Mouse (Mus musculus): ENCODE measurements around the gene Nfya. TPM values are rescaled to one million over a fixed set of nuclear protein-coding genes. Genes with fewer than 3 reads are reported as not detected.

The Nfya gene
- polyA plus RNA-seq, 1 experiment from 2014 or later = 3.5 TPM

DNA sequence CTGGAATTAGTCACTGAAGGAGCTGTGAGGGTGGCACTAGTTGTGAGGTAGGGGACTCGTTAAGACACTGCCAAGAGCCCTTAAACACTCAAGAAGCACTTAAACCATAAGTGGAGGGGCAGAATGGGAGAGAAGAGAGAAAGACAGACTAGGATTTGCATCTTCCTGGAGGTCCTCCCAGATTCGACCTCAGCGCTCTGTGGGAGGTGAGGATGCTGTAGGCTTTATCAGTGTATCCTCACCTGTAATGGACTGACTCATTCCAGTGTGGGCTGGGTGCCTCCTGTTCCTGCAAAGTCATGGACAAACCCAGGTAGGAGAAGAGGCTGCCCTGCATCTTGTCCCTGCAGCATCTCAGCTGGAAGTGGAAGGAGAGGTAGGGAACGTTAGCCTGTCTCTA is 62.9 kb downstream of the Nfya start:
- H3K27ac ChIP-seq (replicated peaks) = no peak overlapping the region
- H3K27me3 ChIP-seq (ENCODE audit: control insufficient read depth, insufficient read depth, low read length) = no peaks in the 10 kb centered on the region
- no peak for ATAC-seq (ENCODE audit: low FRiP score, low TSS enrichment)
- no peak for DNase-seq (ENCODE audit: low spot score)
- no peak overlapping the region for H3K4me3 ChIP-seq (ENCODE audit: low read depth, low read length)
- WGBS = 64% methylated on average over 4 of the region's 4 CpGs
- no peak overlapping the region for H3K9ac ChIP-seq (ENCODE audit: low read length)
- no peaks in the 10 kb centered on the region for H3K4me1 ChIP-seq (replicated peaks; ENCODE audit: control insufficient read depth, insufficient read depth)
- H3K4me2 ChIP-seq (replicated peaks; ENCODE audit: low read depth) = no peak overlapping the region
- H3K36me3 ChIP-seq (ENCODE audit: control insufficient read depth, insufficient read depth, low read length) = no peaks in the 10 kb centered on the region
- H3K9me3 ChIP-seq (ENCODE audit: control insufficient read depth, low read length) = no peaks in the 10 kb centered on the region
- TF ChIP-seq EP300 (optimal IDR thresholded peaks at IDR 0.05) = no peak

DNA sequence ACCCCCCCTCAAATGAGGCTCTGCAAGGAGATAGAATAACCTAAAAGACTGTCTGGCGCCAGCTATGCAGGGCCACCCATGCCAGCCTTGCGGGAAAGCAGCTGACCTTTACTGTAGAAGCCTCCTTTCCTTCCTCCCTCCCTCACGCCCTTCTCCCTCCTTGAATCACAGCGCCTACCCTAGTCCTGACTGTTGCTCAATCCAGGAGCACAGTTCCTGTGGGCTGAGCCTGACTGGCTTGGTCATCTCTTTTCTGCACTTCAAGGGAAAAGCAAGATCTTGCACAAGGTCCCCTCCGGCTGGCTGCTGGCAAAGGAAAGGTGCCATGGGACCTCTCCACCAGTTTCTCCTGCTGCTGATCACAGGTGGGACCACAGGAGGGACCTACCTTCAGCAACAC is 63.5 kb downstream of the Nfya start, which contains the start of gene Trem2:
Gene Trem2, plus strand, starts transcription at position 171 of the 400 bp plus-strand sequence.
- no peak within 1 kb of the TSS for H3K4me3 ChIP-seq (ENCODE audit: low read depth, low read length)
- no peaks in the 10 kb centered on the region for H3K9me3 ChIP-seq (ENCODE audit: control insufficient read depth, low read length)
- H3K27ac ChIP-seq (replicated peaks) = no peak within 1 kb of the TSS
- no peaks in the 10 kb centered on the region for H3K36me3 ChIP-seq (ENCODE audit: control insufficient read depth, insufficient read depth, low read length)
- H3K4me2 ChIP-seq (replicated peaks; ENCODE audit: low read depth) = no peak within 1 kb of the TSS
- no peaks in the 10 kb centered on the region for H3K27me3 ChIP-seq (ENCODE audit: control insufficient read depth, insufficient read depth, low read length)
- WGBS = 70% methylated on average over 5 of the region's 5 CpGs
- no peak for ATAC-seq (ENCODE audit: low FRiP score, low TSS enrichment)
- DNase-seq (ENCODE audit: low spot score) = no peak
- no peaks in the 10 kb centered on the region for H3K4me1 ChIP-seq (replicated peaks; ENCODE audit: control insufficient read depth, insufficient read depth)
- no peak for TF ChIP-seq EP300 (optimal IDR thresholded peaks at IDR 0.05)
- TF ChIP-seq CTCF (IDR thresholded peaks at IDR 0.05; ENCODE audit: low read depth) = no peak
- no peak within 1 kb of the TSS for H3K9ac ChIP-seq (ENCODE audit: low read length)

DNA sequence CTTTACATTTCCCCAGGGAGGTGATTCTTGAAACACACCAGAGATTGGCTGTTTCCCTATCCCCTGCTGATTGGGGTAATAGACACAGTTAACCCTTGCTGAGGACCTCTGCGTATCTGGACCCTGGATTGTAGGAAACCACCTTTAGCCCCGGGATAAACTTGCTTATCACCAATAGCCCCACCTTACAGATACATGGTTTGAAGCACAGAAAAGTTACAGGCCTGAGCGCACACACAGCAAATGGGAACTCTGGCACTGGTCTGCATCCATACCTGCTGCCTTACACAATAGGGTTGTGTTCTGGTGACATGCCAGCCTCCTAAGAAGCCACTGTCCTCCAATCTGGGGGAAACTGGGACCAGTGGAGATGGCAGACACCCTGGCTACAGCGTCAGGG is 63.9 kb downstream of the Nfya start:
- Histone ChIP-seq H3K27me3 (ENCODE audit: control insufficient read depth, insufficient read depth, low read length) (no peaks in the 10 kb centered on the region), H3K4me3 (ENCODE audit: low read depth, low read length) (no peak overlapping the region), H3K9me3 (ENCODE audit: control insufficient read depth, low read length) (no peaks in the 10 kb centered on the region), H3K9ac (ENCODE audit: low read length) (no peak overlapping the region), H3K4me2 (replicated peaks; ENCODE audit: low read depth) (no peak overlapping the region), H3K27ac (replicated peaks) (no peak overlapping the region), H3K36me3 (ENCODE audit: control insufficient read depth, insufficient read depth, low read length) (no peaks in the 10 kb centered on the region), H3K4me1 (replicated peaks; ENCODE audit: control insufficient read depth, insufficient read depth) (no peaks in the 10 kb centered on the region)
- TF ChIP-seq EP300 (optimal IDR thresholded peaks at IDR 0.05) (no peak), CTCF (IDR thresholded peaks at IDR 0.05; ENCODE audit: low read depth) (no peak)
- ATAC-seq (ENCODE audit: low FRiP score, low TSS enrichment) (no peak), DNase-seq (ENCODE audit: low spot score) (no peak)
- WGBS = 75% methylated on average over 4 of the region's 4 CpGs

DNA sequence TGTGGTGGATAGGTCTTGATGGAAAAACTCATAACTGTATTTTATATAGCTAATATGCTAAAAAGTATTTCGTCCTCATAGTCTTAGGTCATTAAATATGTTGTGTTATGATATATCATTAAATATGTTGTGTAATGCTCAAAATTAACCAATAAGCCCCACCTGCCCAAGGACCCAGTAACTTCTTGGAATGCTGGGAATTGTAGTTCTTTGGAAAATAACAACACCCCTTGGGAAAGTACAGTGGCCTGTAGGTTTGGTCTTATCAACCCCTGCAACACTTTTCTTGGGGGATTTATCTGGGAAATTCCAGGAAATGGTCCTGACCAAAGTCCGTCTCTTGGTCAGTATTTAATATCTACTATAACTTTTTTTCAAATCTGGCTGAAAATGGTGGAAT is 66.6 kb downstream of the Nfya start:
- H3K4me1 ChIP-seq (replicated peaks; ENCODE audit: control insufficient read depth, insufficient read depth) = no peaks in the 10 kb centered on the region
- TF ChIP-seq CTCF (IDR thresholded peaks at IDR 0.05; ENCODE audit: low read depth) (no peak), EP300 (optimal IDR thresholded peaks at IDR 0.05) (no peak)
- H3K27ac ChIP-seq (replicated peaks) = no peak overlapping the region
- H3K9me3 ChIP-seq (ENCODE audit: control insufficient read depth, low read length) = no peaks in the 10 kb centered on the region
- H3K36me3 ChIP-seq (ENCODE audit: control insufficient read depth, insufficient read depth, low read length) = no peaks in the 10 kb centered on the region
- no peak overlapping the region for H3K4me3 ChIP-seq (ENCODE audit: low read depth, low read length)
- no peak for ATAC-seq (ENCODE audit: low FRiP score, low TSS enrichment)
- H3K4me2 ChIP-seq (replicated peaks; ENCODE audit: low read depth) = no peak overlapping the region
- no peak overlapping the region for H3K9ac ChIP-seq (ENCODE audit: low read length)
- no peaks in the 10 kb centered on the region for H3K27me3 ChIP-seq (ENCODE audit: control insufficient read depth, insufficient read depth, low read length)
- DNase-seq (ENCODE audit: low spot score) = no peak
- 84% methylated on average over 2 of the region's 2 CpGs for WGBS

DNA sequence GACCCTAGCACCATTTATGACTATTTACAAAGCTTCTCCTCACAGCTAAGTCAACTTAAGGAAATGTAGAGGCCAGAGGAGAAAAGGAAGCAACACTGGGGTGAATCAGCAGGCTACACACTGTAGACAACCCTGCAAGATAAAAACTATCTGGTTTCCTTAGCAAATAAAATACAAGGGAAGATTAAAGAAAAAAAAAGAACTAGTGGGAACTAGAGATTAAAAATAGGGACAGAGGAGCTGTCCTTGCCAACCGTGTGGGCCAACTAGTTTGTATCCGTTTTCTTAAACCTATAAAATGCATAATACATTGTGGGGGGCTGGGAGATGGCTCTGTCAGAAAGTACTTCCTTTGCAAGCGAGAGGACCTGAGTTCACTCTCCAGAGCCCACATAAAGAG is 67.8 kb downstream of the Nfya start:
- H3K9ac ChIP-seq (ENCODE audit: low read length) = no peak overlapping the region
- no peak for ATAC-seq (ENCODE audit: low FRiP score, low TSS enrichment)
- H3K4me1 ChIP-seq (replicated peaks; ENCODE audit: control insufficient read depth, insufficient read depth) = no peaks in the 10 kb centered on the region
- no peak overlapping the region for H3K27ac ChIP-seq (replicated peaks)
- no peaks in the 10 kb centered on the region for H3K9me3 ChIP-seq (ENCODE audit: control insufficient read depth, low read length)
- no peak overlapping the region for H3K4me3 ChIP-seq (ENCODE audit: low read depth, low read length)
- H3K27me3 ChIP-seq (ENCODE audit: control insufficient read depth, insufficient read depth, low read length) = no peaks in the 10 kb centered on the region
- TF ChIP-seq EP300 (optimal IDR thresholded peaks at IDR 0.05) = no peak
- no peak for TF ChIP-seq CTCF (IDR thresholded peaks at IDR 0.05; ENCODE audit: low read depth)
- DNase-seq (ENCODE audit: low spot score) = no peak
- no peaks in the 10 kb centered on the region for H3K36me3 ChIP-seq (ENCODE audit: control insufficient read depth, insufficient read depth, low read length)
- 55% methylated on average over 3 of the region's 3 CpGs for WGBS
- H3K4me2 ChIP-seq (replicated peaks; ENCODE audit: low read depth) = no peak overlapping the region

DNA sequence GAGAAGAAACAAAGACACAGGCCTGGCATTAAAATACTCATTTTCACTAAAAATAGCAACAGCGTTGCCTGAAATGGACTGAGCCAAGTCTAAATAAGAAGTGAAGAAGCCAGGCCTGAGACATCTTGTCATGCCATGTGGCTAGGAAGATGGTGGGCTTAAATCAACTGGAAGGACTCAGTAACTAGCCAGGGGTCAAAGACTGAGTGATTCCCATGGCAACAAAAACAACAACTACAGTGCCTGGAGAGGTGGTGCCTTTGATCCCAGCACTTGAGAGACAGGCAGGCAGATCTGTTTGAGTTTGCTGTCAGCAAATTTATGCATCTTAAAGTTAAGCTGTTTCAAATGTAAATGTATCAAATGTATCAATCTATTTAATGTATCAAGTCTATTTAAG is 69.4 kb downstream of the Nfya start:
- Histone ChIP-seq H3K9ac (ENCODE audit: low read length) (no peak overlapping the region), H3K4me1 (replicated peaks; ENCODE audit: control insufficient read depth, insufficient read depth) (no peaks in the 10 kb centered on the region), H3K4me2 (replicated peaks; ENCODE audit: low read depth) (no peak overlapping the region), H3K27me3 (ENCODE audit: control insufficient read depth, insufficient read depth, low read length) (no peaks in the 10 kb centered on the region), H3K9me3 (ENCODE audit: control insufficient read depth, low read length) (no peaks in the 10 kb centered on the region), H3K4me3 (ENCODE audit: low read depth, low read length) (no peak overlapping the region), H3K27ac (replicated peaks) (no peak overlapping the region), H3K36me3 (ENCODE audit: control insufficient read depth, insufficient read depth, low read length) (no peaks in the 10 kb centered on the region)
- TF ChIP-seq CTCF (IDR thresholded peaks at IDR 0.05; ENCODE audit: low read depth) = no peak
- WGBS = 70% methylated on average over 1 of the region's 1 CpGs
- ATAC-seq (ENCODE audit: low FRiP score, low TSS enrichment) = no peak
- no peak for DNase-seq (ENCODE audit: low spot score)

Other genes with a start within 250 kb of the Nfya start
- gene A530064D06Rik, start 242.6 kb downstream of the Nfya start, polyA plus RNA-seq (2015; fragmentation: Nextera tagmentation; extraction: Ambion mirVana) = 0.05 TPM in 1 of 2 replicates, not detected in the other
- gene Trem1, start 177.1 kb downstream of the Nfya start, polyA plus RNA-seq (2015; fragmentation: Nextera tagmentation; extraction: Ambion mirVana) = 0.05 TPM in 1 of 2 replicates, not detected in the other
- gene Trem3, start 162.1 kb downstream of the Nfya start, polyA plus RNA-seq (2015; fragmentation: Nextera tagmentation; extraction: Ambion mirVana) = 0.10 TPM in 1 of 2 replicates, not detected in the other
- 0.19 and 0.24 TPM in 2 replicates for gene Treml4, start 145.6 kb downstream of the Nfya start, polyA plus RNA-seq (2015; fragmentation: Nextera tagmentation; extraction: Ambion mirVana)
- gene Treml2, start 110.4 kb downstream of the Nfya start, polyA plus RNA-seq (2015; fragmentation: Nextera tagmentation; extraction: Ambion mirVana) = 0.10 TPM in 2 replicates
- 0.18 and 0.21 TPM in 2 replicates for gene B430306N03Rik, start 93.8 kb downstream of the Nfya start, polyA plus RNA-seq (2015; fragmentation: Nextera tagmentation; extraction: Ambion mirVana)
- 3.5 and 4.2 TPM in 2 replicates for gene Trem2, start 63.5 kb downstream of the Nfya start, polyA plus RNA-seq (2015; fragmentation: Nextera tagmentation; extraction: Ambion mirVana)
- not detected in 2 replicates for gene Treml1, start 50.0 kb downstream of the Nfya start, polyA plus RNA-seq (2015; fragmentation: Nextera tagmentation; extraction: Ambion mirVana)
- gene Oard1, start 108 bp upstream of the Nfya start, polyA plus RNA-seq (2015; fragmentation: Nextera tagmentation; extraction: Ambion mirVana) = 42.3 and 43.8 TPM in 2 replicates
- 7.2 and 7.6 TPM in 2 replicates for gene Apobec2, start 23.0 kb upstream of the Nfya start, polyA plus RNA-seq (2015; fragmentation: Nextera tagmentation; extraction: Ambion mirVana)
- gene Tspo2, start 41.6 kb upstream of the Nfya start, polyA plus RNA-seq (2015; fragmentation: Nextera tagmentation; extraction: Ambion mirVana) = 0.41 and 0.51 TPM in 2 replicates
- 3.3 and 3.5 TPM in 2 replicates for gene Unc5cl, start 45.0 kb upstream of the Nfya start, polyA plus RNA-seq (2015; fragmentation: Nextera tagmentation; extraction: Ambion mirVana)